Mouse (Mus musculus): Measurements from ENCODE around the gene P4hb. TPM values are rescaled to one million over a fixed set of nuclear protein-coding genes. Genes with fewer than 3 reads are reported as not detected.

The P4hb gene
- polyA plus RNA-seq, 1 experiment from 2014 or later = 248 TPM

DNA sequence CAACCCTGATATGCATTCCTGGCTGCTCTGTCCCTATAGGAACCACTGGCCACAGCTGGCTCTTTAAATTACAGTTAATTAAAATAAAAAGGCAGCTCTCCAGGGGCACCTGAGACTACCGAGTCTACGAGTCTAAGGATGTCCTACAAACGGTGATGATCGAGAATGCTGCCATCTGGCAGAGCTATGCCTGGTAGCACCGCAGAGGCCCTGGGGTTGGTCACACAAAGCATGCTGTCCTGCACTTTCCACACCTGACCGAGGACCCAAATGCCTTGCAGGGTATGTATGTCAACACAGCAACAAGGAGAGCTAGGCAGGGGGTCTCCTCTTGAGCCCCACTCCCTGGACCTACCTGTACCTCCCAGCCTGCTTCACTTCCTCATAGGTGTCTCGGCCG is 40.9 kb upstream of the P4hb start:
- 64% methylated on average over 8 of the region's 8 CpGs for WGBS
- peaks cover 34% of the 10 kb centered on the region for H3K36me3 ChIP-seq (ENCODE audit: control insufficient read depth, insufficient read depth, low read length)
- H3K9me3 ChIP-seq (ENCODE audit: control insufficient read depth, low read length) = no peaks in the 10 kb centered on the region

GRCm38 (mm10) chr11:120613481-120613972 is 40.5 kb upstream of the P4hb start:
- Histone ChIP-seq H3K27me3 (ENCODE audit: control insufficient read depth, insufficient read depth, low read length) (0 out of 2 replicates have a peak, but pooled peaks cover 3% of the 10 kb centered on the region), H3K36me3 (ENCODE audit: control insufficient read depth, insufficient read depth, low read length) (peaks cover 29% of the 10 kb centered on the region), H3K4me2 (ENCODE audit: low read depth, low read length) (no peak overlapping the region), H3K4me3 (ENCODE audit: low read depth, low read length) (no peak overlapping the region), H3K4me1 (ENCODE audit: control insufficient read depth, insufficient read depth, low read length) (peaks cover 15% of the 10 kb centered on the region), H3K9me3 (ENCODE audit: control insufficient read depth, low read length) (no peaks in the 10 kb centered on the region), H3K9ac (replicated peaks; ENCODE audit: low read depth, low read length) (no peak overlapping the region), H3K27ac (ENCODE audit: low read depth, low read length) (no peak overlapping the region)
- 85% methylated on average over 10 of the region's 10 CpGs for WGBS
- ATAC-seq (ENCODE audit: low read depth) = no peak

More for the DNA sequence above, 40.9 kb upstream of the P4hb start:
- Histone ChIP-seq H3K4me2 (ENCODE audit: low read depth, low read length) (no peak overlapping the region), H3K4me3 (ENCODE audit: low read depth, low read length) (no peak overlapping the region), H3K4me1 (ENCODE audit: control insufficient read depth, insufficient read depth, low read length) (peaks cover 12% of the 10 kb centered on the region), H3K27ac (ENCODE audit: low read depth, low read length) (no peak overlapping the region), H3K27me3 (ENCODE audit: control insufficient read depth, insufficient read depth, low read length) (0 out of 2 replicates have a peak, but pooled peaks cover 1% of the 10 kb centered on the region), H3K9ac (replicated peaks; ENCODE audit: low read depth, low read length) (no peak overlapping the region)
- no peak for ATAC-seq (ENCODE audit: low read depth)

GRCm38 (mm10) chr11:120612763-120613162 is 39.7 kb upstream of the P4hb start:
- Histone ChIP-seq H3K36me3 (ENCODE audit: control insufficient read depth, insufficient read depth, low read length) (peaks cover 28% of the 10 kb centered on the region), H3K4me3 (ENCODE audit: low read depth, low read length) (no peak overlapping the region), H3K9me3 (ENCODE audit: control insufficient read depth, low read length) (no peaks in the 10 kb centered on the region), H3K27ac (ENCODE audit: low read depth, low read length) (no peak overlapping the region), H3K9ac (replicated peaks; ENCODE audit: low read depth, low read length) (no peak overlapping the region), H3K4me2 (ENCODE audit: low read depth, low read length) (no peak overlapping the region), H3K27me3 (ENCODE audit: control insufficient read depth, insufficient read depth, low read length) (0 out of 2 replicates have a peak, but pooled peaks cover 3% of the 10 kb centered on the region), H3K4me1 (ENCODE audit: control insufficient read depth, insufficient read depth, low read length) (peaks cover 20% of the 10 kb centered on the region)
- ATAC-seq (ENCODE audit: low read depth) = peak; percentile 24; the same call in 1 of the 2 replicates
- WGBS = 51% methylated on average over 6 of the region's 6 CpGs

GRCm38 (mm10) chr11:120610477-120611046 is 37.5 kb upstream of the P4hb start:
- Histone ChIP-seq H3K9me3 (ENCODE audit: control insufficient read depth, low read length) (no peaks in the 10 kb centered on the region), H3K4me2 (ENCODE audit: low read depth, low read length) (no peak overlapping the region), H3K27me3 (ENCODE audit: control insufficient read depth, insufficient read depth, low read length) (0 out of 2 replicates have a peak, but pooled peaks cover 3% of the 10 kb centered on the region), H3K4me3 (ENCODE audit: low read depth, low read length) (no peak overlapping the region), H3K9ac (replicated peaks; ENCODE audit: low read depth, low read length) (no peak overlapping the region), H3K4me1 (ENCODE audit: control insufficient read depth, insufficient read depth, low read length) (peaks cover 7% of the 10 kb centered on the region; the same call in 1 of the 2 replicates), H3K27ac (ENCODE audit: low read depth, low read length) (no peak overlapping the region), H3K36me3 (ENCODE audit: control insufficient read depth, insufficient read depth, low read length) (peaks cover 29% of the 10 kb centered on the region)
- no peak for ATAC-seq (ENCODE audit: low read depth)
- 80% methylated on average over 9 of the region's 9 CpGs for WGBS

DNA sequence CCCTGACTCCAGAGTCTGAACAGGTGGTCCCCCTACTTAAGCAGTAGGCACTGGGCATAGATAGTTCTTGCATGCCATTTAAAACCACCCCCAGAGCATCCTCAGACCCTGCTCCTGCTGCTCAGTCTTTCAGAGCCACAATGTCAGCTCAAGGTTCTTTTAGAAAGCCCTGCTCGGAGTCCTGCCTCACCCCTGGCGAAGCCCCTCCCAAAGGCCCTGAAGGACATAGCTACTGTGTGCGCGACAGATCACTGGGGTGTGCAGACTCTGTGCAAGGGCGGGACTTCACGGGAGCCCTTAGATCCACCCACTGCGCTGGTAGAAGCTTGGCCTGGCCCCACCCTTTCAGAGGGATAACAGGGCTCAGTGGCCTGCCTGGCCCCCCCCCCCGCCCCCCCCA is 36.2 kb upstream of the P4hb start:
- Histone ChIP-seq H3K4me1 (ENCODE audit: control insufficient read depth, insufficient read depth, low read length) (peaks cover 7% of the 10 kb centered on the region; the same call in 1 of the 2 replicates), H3K9ac (replicated peaks; ENCODE audit: low read depth, low read length) (no peak overlapping the region), H3K9me3 (ENCODE audit: control insufficient read depth, low read length) (no peaks in the 10 kb centered on the region), H3K27ac (ENCODE audit: low read depth, low read length) (no peak overlapping the region), H3K4me3 (ENCODE audit: low read depth, low read length) (no peak overlapping the region), H3K27me3 (ENCODE audit: control insufficient read depth, insufficient read depth, low read length) (0 out of 2 replicates have a peak, but pooled peaks cover 3% of the 10 kb centered on the region), H3K36me3 (ENCODE audit: control insufficient read depth, insufficient read depth, low read length) (peaks cover 40% of the 10 kb centered on the region), H3K4me2 (ENCODE audit: low read depth, low read length) (no peak overlapping the region)
- 42% methylated on average over 7 of the region's 8 CpGs for WGBS
- ATAC-seq (ENCODE audit: low read depth) = no peak

GRCm38 (mm10) chr11:120608241-120609034 is 35.4 kb upstream of the P4hb start, which contains the start of gene Npb:
TSS of gene Npb (plus strand) at chr11:120608477.
- 0 out of 2 replicates have a peak, but pooled peaks cover 3% of the 10 kb centered on the region for H3K27me3 ChIP-seq (ENCODE audit: control insufficient read depth, insufficient read depth, low read length)
- peak within 1 kb of the TSS; percentile 11; the same call in 1 of the 2 replicates for H3K9ac ChIP-seq (replicated peaks; ENCODE audit: low read depth, low read length)
- 6% methylated on average over 45 of the region's 45 CpGs for WGBS
- peaks cover 43% of the 10 kb centered on the region for H3K36me3 ChIP-seq (ENCODE audit: control insufficient read depth, insufficient read depth, low read length)
- no peaks in the 10 kb centered on the region for H3K9me3 ChIP-seq (ENCODE audit: control insufficient read depth, low read length)
- peak; percentile 14; the same call in 1 of the 2 replicates for ATAC-seq (ENCODE audit: low read depth)
- H3K4me3 ChIP-seq (ENCODE audit: low read depth, low read length) = peak within 1 kb of the TSS; percentile 9; the same call in 1 of the 2 replicates
- peak within 1 kb of the TSS; percentile 39 for H3K4me2 ChIP-seq (ENCODE audit: low read depth, low read length)
- H3K27ac ChIP-seq (ENCODE audit: low read depth, low read length) = no peak within 1 kb of the TSS
- H3K4me1 ChIP-seq (ENCODE audit: control insufficient read depth, insufficient read depth, low read length) = peaks cover 7% of the 10 kb centered on the region; the same call in 1 of the 2 replicates

DNA sequence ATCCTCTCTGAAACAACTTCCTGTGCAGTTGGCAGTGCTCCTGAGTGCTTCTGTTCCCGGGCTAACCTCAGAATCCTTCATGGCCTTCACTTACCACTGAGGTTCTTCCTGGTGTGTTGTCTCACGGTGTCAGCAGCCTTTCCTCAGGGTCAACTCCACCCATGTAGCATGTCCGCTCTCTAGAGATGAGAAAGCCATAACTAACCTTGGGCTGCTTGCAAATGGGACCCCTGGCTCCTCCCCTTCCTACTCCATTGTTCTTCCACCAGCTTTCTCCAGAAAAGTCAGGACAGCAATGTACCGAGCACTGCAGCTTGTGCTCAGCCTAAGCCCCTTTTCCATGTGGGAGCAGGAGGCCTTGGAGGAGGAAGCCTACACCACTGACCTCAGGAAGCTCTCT is 33.7 kb upstream of the P4hb start:
- no peak overlapping the region for H3K9ac ChIP-seq (replicated peaks; ENCODE audit: low read depth, low read length)
- H3K36me3 ChIP-seq (ENCODE audit: control insufficient read depth, insufficient read depth, low read length) = peaks cover 46% of the 10 kb centered on the region
- no peak for ATAC-seq (ENCODE audit: low read depth)
- 0 out of 2 replicates have a peak, but pooled peaks cover 3% of the 10 kb centered on the region for H3K27me3 ChIP-seq (ENCODE audit: control insufficient read depth, insufficient read depth, low read length)
- WGBS = 69% methylated on average over 4 of the region's 4 CpGs
- no peak overlapping the region for H3K27ac ChIP-seq (ENCODE audit: low read depth, low read length)
- peaks cover 7% of the 10 kb centered on the region; the same call in 1 of the 2 replicates for H3K4me1 ChIP-seq (ENCODE audit: control insufficient read depth, insufficient read depth, low read length)
- no peak overlapping the region for H3K4me2 ChIP-seq (ENCODE audit: low read depth, low read length)
- no peak overlapping the region for H3K4me3 ChIP-seq (ENCODE audit: low read depth, low read length)
- no peaks in the 10 kb centered on the region for H3K9me3 ChIP-seq (ENCODE audit: control insufficient read depth, low read length)

DNA sequence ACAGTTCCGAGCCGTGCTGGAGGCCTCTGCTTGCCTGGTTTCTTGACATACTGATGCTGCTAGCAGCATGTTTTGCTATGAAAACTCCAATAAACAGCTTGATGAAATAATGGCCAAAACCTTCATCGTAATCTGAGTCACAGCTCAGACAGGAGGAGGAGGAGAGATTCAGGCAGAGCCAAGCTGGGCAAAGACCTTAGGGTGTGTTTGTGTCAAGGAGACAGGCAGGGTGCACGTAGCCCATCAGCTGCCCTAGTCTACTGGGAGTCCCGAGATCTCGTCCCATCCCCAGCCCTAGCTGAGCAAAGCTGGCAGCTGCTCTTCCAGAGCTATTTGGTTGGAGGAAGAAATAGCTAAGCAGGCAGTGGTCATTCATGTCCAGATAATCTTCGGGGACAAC is 32.6 kb upstream of the P4hb start:
- ATAC-seq (ENCODE audit: low read depth) = no peak
- 0 out of 2 replicates have a peak, but pooled peaks cover 3% of the 10 kb centered on the region for H3K27me3 ChIP-seq (ENCODE audit: control insufficient read depth, insufficient read depth, low read length)
- 95% methylated on average over 7 of the region's 7 CpGs for WGBS
- no peak overlapping the region for H3K27ac ChIP-seq (ENCODE audit: low read depth, low read length)
- no peaks in the 10 kb centered on the region for H3K9me3 ChIP-seq (ENCODE audit: control insufficient read depth, low read length)
- H3K9ac ChIP-seq (replicated peaks; ENCODE audit: low read depth, low read length) = no peak overlapping the region
- H3K4me2 ChIP-seq (ENCODE audit: low read depth, low read length) = no peak overlapping the region
- peaks cover 7% of the 10 kb centered on the region; the same call in 1 of the 2 replicates for H3K4me1 ChIP-seq (ENCODE audit: control insufficient read depth, insufficient read depth, low read length)
- H3K4me3 ChIP-seq (ENCODE audit: low read depth, low read length) = no peak overlapping the region
- peaks cover 40% of the 10 kb centered on the region for H3K36me3 ChIP-seq (ENCODE audit: control insufficient read depth, insufficient read depth, low read length)

Data from neural tube, embryonic 14.5 days (tissue).